Mouse (Mus musculus): Measurements from ENCODE around the gene Zfp277. TPM values are rescaled to one million over a fixed set of nuclear protein-coding genes. Genes with fewer than 3 reads are reported as not detected.
A peak's percentile ranks its signal among the peaks of the same experiment; 100 is the strongest.

The Zfp277 gene
- total RNA-seq (2014; rRNA removed) (21.6 and 24.6 TPM in 2 replicates), polyA plus RNA-seq (2015; fragmentation: Nextera tagmentation; extraction: Ambion mirVana) (31.1 and 32.9 TPM in 2 replicates)

DNA sequence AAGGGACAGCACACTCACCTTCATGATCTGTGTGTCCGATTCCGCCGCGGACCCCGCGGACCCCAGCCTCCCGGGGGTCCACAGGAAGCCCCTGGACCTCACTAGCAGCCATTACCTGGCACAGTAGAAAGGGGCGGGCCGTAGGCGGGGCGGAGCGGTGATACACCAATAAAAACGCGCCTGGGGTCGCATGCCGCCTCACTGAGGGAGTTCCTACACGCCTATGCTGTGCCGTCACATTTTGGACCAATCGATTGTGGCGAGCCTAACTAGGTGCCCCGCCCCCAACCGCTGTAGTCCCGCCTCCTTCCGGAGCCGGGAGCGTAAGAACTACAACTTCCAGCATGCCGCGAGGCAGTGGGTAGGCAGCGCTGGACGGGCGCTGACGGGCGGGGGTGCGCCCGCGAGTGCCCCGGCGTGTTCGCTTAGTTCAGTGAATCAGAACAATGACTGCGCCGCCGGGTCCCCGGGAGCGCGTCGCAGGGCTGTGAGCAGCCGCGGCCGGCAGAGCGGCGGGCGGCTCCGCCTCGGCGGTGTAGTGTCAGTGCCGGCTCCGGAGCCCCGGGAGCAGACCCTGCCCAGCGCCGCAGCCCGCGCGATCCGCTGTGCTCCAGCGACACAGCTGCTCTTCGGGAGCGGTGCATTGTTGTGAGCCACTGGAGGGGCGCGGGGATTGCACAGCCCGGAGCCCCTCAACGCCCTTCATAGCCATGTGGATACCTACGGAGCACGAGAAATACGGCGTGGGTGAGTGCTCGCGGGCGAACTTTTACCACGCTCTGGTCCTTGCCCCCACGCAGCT is at the start of gene Zfp277, which contains the start of gene Dock4:
Gene Zfp277, minus strand, starts transcription at position 255 of the 802 bp plus-strand sequence.
Gene Dock4, plus strand, starts transcription at position 305 of the 802 bp plus-strand sequence.
- Histone ChIP-seq H3K27ac (peak within 1 kb of the TSS; percentile 87), H3K4me2 (ENCODE audit: low read depth, low read length) (peak within 1 kb of the TSS; percentile 76), H3K27me3 (ENCODE audit: insufficient read depth, low read length) (no peaks in the 10 kb centered on the region), H3K9me3 (ENCODE audit: low read length) (no peaks in the 10 kb centered on the region), H3K9ac (replicated peaks; ENCODE audit: low read length) (peak within 1 kb of the TSS; percentile 69), H3K36me3 (ENCODE audit: insufficient read depth, low read length) (no peaks in the 10 kb centered on the region), H3K4me1 (ENCODE audit: insufficient read depth, low read length) (no peaks in the 10 kb centered on the region), H3K4me3 (ENCODE audit: low read length) (peak within 1 kb of the TSS; percentile 75)
- DNase-seq (ENCODE audit: low spot score) (peak; percentile 100), ATAC-seq (peak; percentile 98)
- TF ChIP-seq CTCF (IDR thresholded peaks at IDR 0.05; ENCODE audit: low read depth): no peak
- under 1% methylated on average over 79 of the region's 80 CpGs for WGBS

DNA sequence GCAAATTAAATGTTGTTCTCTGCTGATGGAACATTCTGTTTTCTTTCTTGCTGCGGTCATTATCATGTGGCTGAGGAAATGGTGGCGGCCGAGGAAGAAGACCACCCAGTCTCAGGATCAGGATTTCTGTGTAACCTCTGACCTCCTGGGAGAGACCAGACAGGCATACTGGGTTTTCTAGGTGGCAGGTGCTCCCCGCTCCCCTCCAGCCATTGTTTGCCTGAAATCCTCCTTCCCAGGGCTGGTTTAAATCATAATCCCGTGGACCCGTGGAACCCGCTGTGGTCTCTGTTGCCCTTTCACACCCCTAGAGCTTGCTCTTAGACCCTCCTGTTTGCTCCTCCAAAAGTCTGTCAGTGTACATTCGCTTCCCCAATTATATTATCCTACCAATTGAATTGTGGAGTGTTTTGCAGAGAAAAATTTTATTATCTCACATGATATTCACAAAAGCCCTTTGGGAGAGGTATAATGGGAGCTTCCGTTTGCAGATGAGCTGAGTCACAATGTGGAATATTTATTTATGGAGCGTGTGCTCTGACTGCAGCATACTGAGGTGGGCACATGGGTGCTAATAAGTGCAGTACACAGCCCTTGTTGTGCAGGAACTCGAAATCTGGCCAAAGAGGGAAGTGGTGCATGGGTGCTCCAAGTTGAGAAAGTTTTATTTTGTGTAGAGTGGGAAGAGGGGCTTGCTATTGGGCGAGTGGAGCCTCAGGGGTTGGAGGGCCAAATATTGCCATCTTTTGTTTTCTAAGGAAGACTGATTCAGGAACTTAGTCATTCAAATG is 40.5 kb upstream of the Zfp277 start:
- 72% methylated on average over 12 of the region's 12 CpGs for WGBS

GRCm38 (mm10) chr12:40485210-40485609 is 39.5 kb upstream of the Zfp277 start:
- H3K4me2 ChIP-seq (ENCODE audit: low read depth, low read length): no peak overlapping the region
- WGBS: 89% methylated on average over 1 of the region's 1 CpGs

More for the DNA sequence above, 40.5 kb upstream of the Zfp277 start:
- Histone ChIP-seq H3K4me2 (ENCODE audit: low read depth, low read length) (no peak overlapping the region), H3K4me3 (ENCODE audit: low read length) (no peak overlapping the region), H3K9me3 (ENCODE audit: low read length) (no peaks in the 10 kb centered on the region), H3K9ac (replicated peaks; ENCODE audit: low read length) (no peak overlapping the region), H3K27me3 (ENCODE audit: insufficient read depth, low read length) (no peaks in the 10 kb centered on the region), H3K36me3 (ENCODE audit: insufficient read depth, low read length) (no peaks in the 10 kb centered on the region), H3K4me1 (ENCODE audit: insufficient read depth, low read length) (peaks cover 13% of the 10 kb centered on the region; the same call in 1 of the 2 replicates), H3K27ac (no peak overlapping the region)
- DNase-seq (ENCODE audit: low spot score): no peak
- no peak for TF ChIP-seq CTCF (IDR thresholded peaks at IDR 0.05; ENCODE audit: low read depth)
- no peak for ATAC-seq

DNA sequence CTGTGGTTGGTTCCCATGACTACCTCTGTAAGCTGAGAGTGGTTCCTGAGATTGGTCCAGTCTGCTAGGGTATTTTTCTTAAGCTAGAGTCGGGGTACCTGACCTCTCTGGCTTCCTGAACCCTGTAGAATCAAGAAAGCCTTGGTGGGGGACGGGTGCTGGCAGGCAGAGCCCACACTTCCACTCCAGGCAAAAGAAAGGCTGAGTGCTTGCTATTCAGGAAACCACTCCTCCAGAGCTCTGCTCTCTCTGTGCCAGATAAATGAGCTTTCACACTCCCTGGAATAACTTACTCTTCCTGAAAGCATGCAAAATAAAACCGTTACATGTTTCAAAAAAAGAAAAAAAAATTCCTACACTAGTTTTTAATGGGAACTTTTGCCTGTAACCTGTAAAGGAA is 38.5 kb upstream of the Zfp277 start:
- 20% methylated on average over 3 of the region's 3 CpGs for WGBS
- no peak overlapping the region for H3K9ac ChIP-seq (replicated peaks; ENCODE audit: low read length)
- no peak overlapping the region for H3K4me3 ChIP-seq (ENCODE audit: low read length)
- DNase-seq (ENCODE audit: low spot score): peak; percentile 46
- H3K4me2 ChIP-seq (ENCODE audit: low read depth, low read length): peak overlapping the region; percentile 13; the same call in 1 of the 2 replicates
- H3K27me3 ChIP-seq (ENCODE audit: insufficient read depth, low read length): no peaks in the 10 kb centered on the region
- no peaks in the 10 kb centered on the region for H3K36me3 ChIP-seq (ENCODE audit: insufficient read depth, low read length)
- H3K27ac ChIP-seq: no peak overlapping the region
- H3K4me1 ChIP-seq (ENCODE audit: insufficient read depth, low read length): peaks cover 13% of the 10 kb centered on the region; the same call in 1 of the 2 replicates
- TF ChIP-seq CTCF (IDR thresholded peaks at IDR 0.05; ENCODE audit: low read depth): no peak
- no peaks in the 10 kb centered on the region for H3K9me3 ChIP-seq (ENCODE audit: low read length)
- peak; percentile 66; the same call in 1 of the 2 replicates for ATAC-seq

More at GRCm38 (mm10) chr12:40485210-40485609, 39.5 kb upstream of the Zfp277 start:
- Histone ChIP-seq H3K27ac (no peak overlapping the region), H3K36me3 (ENCODE audit: insufficient read depth, low read length) (no peaks in the 10 kb centered on the region), H3K27me3 (ENCODE audit: insufficient read depth, low read length) (no peaks in the 10 kb centered on the region), H3K4me1 (ENCODE audit: insufficient read depth, low read length) (peaks cover 13% of the 10 kb centered on the region; the same call in 1 of the 2 replicates), H3K4me3 (ENCODE audit: low read length) (no peak overlapping the region), H3K9me3 (ENCODE audit: low read length) (no peaks in the 10 kb centered on the region), H3K9ac (replicated peaks; ENCODE audit: low read length) (no peak overlapping the region)
- DNase-seq (ENCODE audit: low spot score) (no peak), ATAC-seq (no peak)
- TF ChIP-seq CTCF (IDR thresholded peaks at IDR 0.05; ENCODE audit: low read depth): no peak

DNA sequence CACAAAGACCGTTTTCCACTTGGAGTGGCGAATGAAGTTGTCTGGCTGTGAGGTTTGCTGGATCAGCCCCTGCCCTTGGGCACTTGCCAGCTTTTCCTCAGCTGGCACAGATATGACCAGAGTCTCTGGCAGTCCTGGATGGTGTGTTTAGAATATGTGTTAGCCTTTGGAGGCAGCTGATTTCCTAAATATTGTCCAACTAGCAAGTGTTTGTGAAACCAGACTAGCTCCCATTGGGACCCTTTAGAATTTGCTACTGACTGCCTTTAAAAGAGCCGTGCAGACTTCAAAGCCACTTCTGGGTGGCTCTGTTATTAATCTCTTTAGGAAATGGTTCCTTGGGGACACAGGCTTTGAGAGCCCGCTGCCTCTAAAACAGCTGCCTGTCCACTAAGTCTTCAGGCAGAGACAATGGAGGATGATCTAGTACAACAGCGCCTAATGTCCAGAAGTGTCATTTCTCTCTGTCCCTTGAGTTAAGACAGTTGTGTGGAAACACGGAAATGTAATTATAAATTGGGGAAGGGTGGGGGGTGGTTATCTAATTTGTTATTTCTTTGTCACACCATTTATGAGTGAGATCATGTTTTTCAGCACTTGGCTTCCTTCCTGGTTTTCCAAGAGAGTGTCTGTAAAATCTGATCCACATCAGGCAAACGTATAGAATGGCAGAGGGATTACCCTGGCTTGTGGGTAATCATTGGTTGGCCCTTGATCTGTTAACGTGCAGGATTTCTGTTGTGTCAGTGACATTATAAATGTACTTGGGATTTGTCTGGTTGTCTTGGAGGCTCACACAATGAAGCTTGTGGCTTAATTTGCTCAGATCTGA is 32.1 kb upstream of the Zfp277 start:
- H3K9ac ChIP-seq (replicated peaks; ENCODE audit: low read length): no peak overlapping the region
- peak; percentile 86 for ATAC-seq
- peak; percentile 85 for DNase-seq (ENCODE audit: low spot score)
- no peaks in the 10 kb centered on the region for H3K27me3 ChIP-seq (ENCODE audit: insufficient read depth, low read length)
- H3K9me3 ChIP-seq (ENCODE audit: low read length): no peaks in the 10 kb centered on the region
- TF ChIP-seq CTCF (IDR thresholded peaks at IDR 0.05; ENCODE audit: low read depth): no peak
- 18% methylated on average over 8 of the region's 8 CpGs for WGBS
- peak overlapping the region; percentile 51; the same call in 1 of the 2 replicates for H3K27ac ChIP-seq
- no peak overlapping the region for H3K4me2 ChIP-seq (ENCODE audit: low read depth, low read length)
- H3K4me3 ChIP-seq (ENCODE audit: low read length): no peak overlapping the region
- peaks cover 20% of the 10 kb centered on the region; the same call in 1 of the 2 replicates for H3K4me1 ChIP-seq (ENCODE audit: insufficient read depth, low read length)
- H3K36me3 ChIP-seq (ENCODE audit: insufficient read depth, low read length): no peaks in the 10 kb centered on the region

GRCm38 (mm10) chr12:40473709-40474108 is 28.0 kb upstream of the Zfp277 start:
- H3K9me3 ChIP-seq (ENCODE audit: low read length): no peaks in the 10 kb centered on the region
- H3K27ac ChIP-seq: no peak overlapping the region
- TF ChIP-seq CTCF (IDR thresholded peaks at IDR 0.05; ENCODE audit: low read depth): no peak
- DNase-seq (ENCODE audit: low spot score): no peak
- 42% methylated on average over 2 of the region's 2 CpGs for WGBS
- no peak overlapping the region for H3K4me3 ChIP-seq (ENCODE audit: low read length)
- ATAC-seq: no peak
- no peaks in the 10 kb centered on the region for H3K27me3 ChIP-seq (ENCODE audit: insufficient read depth, low read length)
- no peak overlapping the region for H3K9ac ChIP-seq (replicated peaks; ENCODE audit: low read length)
- peaks cover 20% of the 10 kb centered on the region; the same call in 1 of the 2 replicates for H3K4me1 ChIP-seq (ENCODE audit: insufficient read depth, low read length)
- H3K4me2 ChIP-seq (ENCODE audit: low read depth, low read length): no peak overlapping the region
- H3K36me3 ChIP-seq (ENCODE audit: insufficient read depth, low read length): no peaks in the 10 kb centered on the region
